Mouse (Mus musculus) intestine, embryonic 16.5 days (tissue): ENCODE data around the gene Pced1a. TPM values are rescaled to one million over a fixed set of nuclear protein-coding genes. Genes with fewer than 3 reads are reported as not detected.

Experiments
- ATAC-seq: fragments of 200-750 bp; cut with Nextera tagmentation; 2 replicates; pipeline ENCODE4 v1.8.0; 2017; ENCODE audit warnings: moderate TSS enrichment, moderate library complexity
- H3K27ac ChIP-seq: fragments of 300-500 bp; sonication (generic); 2 replicates; pipeline ENCODE4 v1.5.1; 2014; ENCODE audit warnings: mild to moderate bottlenecking, low read length
- H3K27me3 ChIP-seq: fragments of 300-500 bp; sonication (generic); replicated peaks from 2 replicates; pipeline ENCODE4 v1.6.1; 2014; ENCODE audit warnings: low read length, control low read depth, mixed read lengths; ENCODE audit not compliant: control insufficient read depth, insufficient read depth
- H3K36me3 ChIP-seq: fragments of 300-500 bp; sonication (generic); 2 replicates; pipeline ENCODE4 v1.6.1; 2014; ENCODE audit warnings: low read length, control low read depth; ENCODE audit not compliant: control insufficient read depth, insufficient read depth
- H3K4me1 ChIP-seq: fragments of 300-500 bp; sonication (generic); 2 replicates; pipeline ENCODE4 v1.6.1; 2014; ENCODE audit warnings: low read length, control low read depth, mixed read lengths; ENCODE audit not compliant: control insufficient read depth, insufficient read depth
- H3K4me2 ChIP-seq: fragments of 300-500 bp; sonication (generic); 2 replicates; pipeline ENCODE4 v1.6.1; 2014; ENCODE audit warnings: low read depth, low read length, control low read depth
- H3K4me3 ChIP-seq: fragments of 300-500 bp; sonication (generic); 2 replicates; pipeline ENCODE4 v1.5.1; 2014; ENCODE audit warnings: mild to moderate bottlenecking, low read length
- H3K9ac ChIP-seq: fragments of 300-500 bp; sonication (generic); 2 replicates; pipeline ENCODE4 v1.6.1; 2014; ENCODE audit warnings: low read depth, low read length
- H3K9me3 ChIP-seq: fragments of 300-500 bp; sonication (generic); 2 replicates; pipeline ENCODE4 v1.6.1; 2016; ENCODE audit warnings: low read length, control low read depth; ENCODE audit not compliant: control insufficient read depth
- WGBS: fragments of 180-500 bp; shearing (Covaris S2); extraction: QIAGEN DNeasy Blood & Tissue Kit; methylation state at CpG from one replicate; pipeline ENCODE4 v1.1.7; 2014; 5-methylcytosine and 5-hydroxymethylcytosine counted together
- polyA plus RNA-seq: library from polyadenylated mRNA; unstranded; fragments of >200 nt; fragmentation: Nextera tagmentation; extraction: Ambion mirVana; gene quantifications from 2 replicates; pipeline ENCODE4 v1.2.1, GENCODE M21; 2015

The Pced1a gene
- polyA plus RNA-seq, 1 experiment from 2014 or later: 13.2 TPM

GRCm38 (mm10) chr2:130453421-130453820 is 28.9 kb upstream of the Pced1a start:
- Histone ChIP-seq H3K4me2 (no peak overlapping the region), H3K36me3 (no peaks in the 10 kb centered on the region), H3K27me3 (no peaks in the 10 kb centered on the region), H3K27ac (no peak overlapping the region), H3K9ac (no peak overlapping the region), H3K4me1 (peaks cover 17% of the 10 kb centered on the region), H3K9me3 (no peaks in the 10 kb centered on the region), H3K4me3 (no peak overlapping the region)
- WGBS: 61% methylated on average over 6 of the region's 6 CpGs
- no peak for ATAC-seq

- no peak overlapping the region for H3K9ac ChIP-seq
- ATAC-seq: no peak
- no peak overlapping the region for H3K4me2 ChIP-seq
Measured at GRCm38 (mm10) chr2:130452266-130452665, 27.8 kb upstream of the Pced1a start.

DNA sequence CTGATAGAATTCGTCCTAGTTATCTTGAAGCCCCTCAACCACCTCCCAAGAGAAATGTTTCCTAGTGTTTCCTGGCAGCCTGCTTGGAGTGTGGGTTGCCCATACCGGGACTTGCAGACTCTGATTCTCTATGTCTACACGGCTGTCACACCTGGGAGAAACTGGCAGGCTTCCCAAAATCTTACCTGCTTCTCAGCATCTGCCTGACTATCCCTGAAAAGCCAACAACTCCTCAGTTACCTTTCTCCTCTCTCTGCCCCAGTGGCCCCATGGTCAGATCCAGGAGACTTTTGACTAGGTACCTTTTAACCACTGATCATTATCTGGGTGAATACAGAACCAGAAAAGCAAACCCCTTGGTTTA is 27.2 kb upstream of the Pced1a start:
- 58% methylated on average over 3 of the region's 3 CpGs for WGBS
- Histone ChIP-seq H3K4me3 (no peak overlapping the region), H3K4me1 (peaks cover 17% of the 10 kb centered on the region)

More at GRCm38 (mm10) chr2:130452266-130452665, 27.8 kb upstream of the Pced1a start:
- Histone ChIP-seq H3K4me1 (peaks cover 17% of the 10 kb centered on the region), H3K27ac (no peak overlapping the region), H3K36me3 (no peaks in the 10 kb centered on the region), H3K9me3 (no peaks in the 10 kb centered on the region), H3K27me3 (no peaks in the 10 kb centered on the region), H3K4me3 (no peak overlapping the region)
- WGBS: 59% methylated on average over 2 of the region's 2 CpGs

DNA sequence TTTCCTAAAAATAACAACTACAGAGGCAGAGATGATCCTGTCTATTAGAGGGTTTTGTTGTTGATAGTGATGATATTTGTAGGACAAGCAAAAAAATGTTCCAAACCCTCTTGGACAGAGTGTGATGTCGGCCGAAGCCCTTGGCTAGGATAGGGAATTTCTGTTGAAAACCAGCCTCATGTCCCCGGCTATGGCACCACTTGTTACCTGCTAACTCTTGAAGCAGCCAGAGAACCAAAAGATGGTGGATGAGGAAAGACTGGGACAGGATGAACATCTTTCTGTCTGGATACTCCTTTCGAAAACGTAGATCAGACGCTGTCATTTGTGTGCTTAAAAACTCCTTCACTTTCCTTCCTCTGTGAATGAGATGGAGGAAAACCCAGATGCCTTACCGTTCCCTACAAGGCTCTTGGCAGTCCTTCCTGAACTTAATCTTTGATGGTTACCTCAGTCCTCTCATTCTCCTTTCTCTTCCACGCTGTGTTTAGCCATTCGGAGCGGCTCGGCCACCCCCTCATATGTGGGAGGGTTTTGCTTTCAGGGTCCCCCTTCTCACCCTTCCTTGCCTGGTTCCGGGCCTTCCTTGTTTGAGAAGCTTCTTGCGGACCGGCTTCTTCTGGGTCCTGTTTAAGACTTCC is 26.7 kb upstream of the Pced1a start:
- peaks cover 17% of the 10 kb centered on the region for H3K4me1 ChIP-seq
- H3K27me3 ChIP-seq: no peaks in the 10 kb centered on the region
- ATAC-seq: no peak
- peak overlapping the region; percentile 87 for H3K4me3 ChIP-seq
- H3K27ac ChIP-seq: no peak overlapping the region
- peak overlapping the region; percentile 88 for H3K9ac ChIP-seq
- H3K36me3 ChIP-seq: no peaks in the 10 kb centered on the region
- H3K4me2 ChIP-seq: peak overlapping the region; percentile 78
- WGBS: 67% methylated on average over 14 of the region's 14 CpGs
- H3K9me3 ChIP-seq: no peaks in the 10 kb centered on the region

More for the DNA sequence above, 27.2 kb upstream of the Pced1a start:
- no peaks in the 10 kb centered on the region for H3K9me3 ChIP-seq
- H3K27ac ChIP-seq: no peak overlapping the region
- ATAC-seq: no peak
- no peaks in the 10 kb centered on the region for H3K27me3 ChIP-seq
- peak overlapping the region; percentile 1; the same call in 1 of the 2 replicates for H3K9ac ChIP-seq
- H3K36me3 ChIP-seq: no peaks in the 10 kb centered on the region
- peak overlapping the region; percentile 78 for H3K4me2 ChIP-seq

DNA sequence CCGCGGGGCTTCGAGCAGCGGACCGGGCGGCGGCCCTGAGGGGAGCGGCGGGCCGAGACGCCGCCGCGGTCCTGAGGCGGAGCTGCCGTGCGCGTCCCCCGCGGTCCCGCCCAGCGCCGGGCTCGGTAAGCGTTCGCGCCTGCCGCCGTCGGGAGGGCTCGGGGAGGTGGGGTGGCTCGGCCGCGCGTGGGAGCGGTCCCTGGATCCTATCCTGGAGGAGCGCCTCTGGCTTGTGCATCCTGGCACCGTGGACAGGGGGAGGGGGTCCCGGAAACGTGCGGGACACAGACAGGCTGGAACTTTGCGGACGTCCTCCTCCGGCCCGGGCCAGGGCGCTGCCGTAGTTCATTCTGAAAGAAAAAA is 25.9 kb upstream of the Pced1a start:
- WGBS: under 1% methylated on average over 47 of the region's 47 CpGs
- Histone ChIP-seq H3K9me3 (no peaks in the 10 kb centered on the region), H3K9ac (peak overlapping the region; percentile 88), H3K4me2 (peak overlapping the region; percentile 78), H3K4me3 (peak overlapping the region; percentile 87), H3K27me3 (no peaks in the 10 kb centered on the region), H3K36me3 (no peaks in the 10 kb centered on the region), H3K4me1 (peaks cover 17% of the 10 kb centered on the region), H3K27ac (peak overlapping the region; percentile 78)
- ATAC-seq: peak; percentile 93

DNA sequence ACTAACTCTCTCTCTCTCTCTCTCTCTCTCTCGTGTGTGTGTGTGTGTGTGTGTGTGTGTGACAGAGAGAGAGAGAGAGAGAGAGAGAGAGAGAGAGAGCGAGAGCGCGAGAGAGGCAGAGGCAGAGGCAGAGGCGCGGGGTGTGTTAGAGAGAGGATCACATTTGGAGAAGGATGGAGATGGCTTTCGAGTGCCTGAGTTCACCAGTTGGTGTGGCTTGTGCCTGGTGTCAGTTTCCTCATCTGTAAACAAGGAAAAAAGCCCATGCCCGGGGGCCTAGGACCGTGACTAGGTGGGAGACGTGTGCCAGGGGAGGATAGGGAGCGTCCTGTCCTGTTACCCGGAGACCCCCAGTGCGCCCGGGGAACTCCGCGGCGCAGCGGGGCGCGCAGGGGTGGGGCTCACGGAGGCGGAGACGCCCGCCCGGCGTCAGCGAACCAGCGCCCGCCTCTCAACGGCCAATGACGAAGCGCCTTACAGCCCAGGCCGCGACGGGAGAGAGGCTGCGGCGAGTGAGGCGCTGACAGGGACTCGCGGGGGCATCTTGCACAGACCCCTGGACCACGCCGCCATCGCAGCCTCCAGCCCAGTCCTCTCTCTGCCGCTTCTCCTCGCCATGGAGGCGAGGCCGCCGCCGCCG is 25.4 kb upstream of the Pced1a start, which contains the start of gene Ptpra:
Gene Ptpra, plus strand, starts transcription at position 485 of the 640 bp plus-strand sequence.
- Histone ChIP-seq H3K27ac (peak within 1 kb of the TSS; percentile 78), H3K27me3 (no peaks in the 10 kb centered on the region), H3K9me3 (no peaks in the 10 kb centered on the region), H3K4me3 (peak within 1 kb of the TSS; percentile 87), H3K9ac (peak within 1 kb of the TSS; percentile 88), H3K4me1 (peaks cover 17% of the 10 kb centered on the region), H3K4me2 (peak within 1 kb of the TSS; percentile 78), H3K36me3 (no peaks in the 10 kb centered on the region)
- 1% methylated on average over 48 of the region's 50 CpGs for WGBS
- ATAC-seq: peak; percentile 99

DNA sequence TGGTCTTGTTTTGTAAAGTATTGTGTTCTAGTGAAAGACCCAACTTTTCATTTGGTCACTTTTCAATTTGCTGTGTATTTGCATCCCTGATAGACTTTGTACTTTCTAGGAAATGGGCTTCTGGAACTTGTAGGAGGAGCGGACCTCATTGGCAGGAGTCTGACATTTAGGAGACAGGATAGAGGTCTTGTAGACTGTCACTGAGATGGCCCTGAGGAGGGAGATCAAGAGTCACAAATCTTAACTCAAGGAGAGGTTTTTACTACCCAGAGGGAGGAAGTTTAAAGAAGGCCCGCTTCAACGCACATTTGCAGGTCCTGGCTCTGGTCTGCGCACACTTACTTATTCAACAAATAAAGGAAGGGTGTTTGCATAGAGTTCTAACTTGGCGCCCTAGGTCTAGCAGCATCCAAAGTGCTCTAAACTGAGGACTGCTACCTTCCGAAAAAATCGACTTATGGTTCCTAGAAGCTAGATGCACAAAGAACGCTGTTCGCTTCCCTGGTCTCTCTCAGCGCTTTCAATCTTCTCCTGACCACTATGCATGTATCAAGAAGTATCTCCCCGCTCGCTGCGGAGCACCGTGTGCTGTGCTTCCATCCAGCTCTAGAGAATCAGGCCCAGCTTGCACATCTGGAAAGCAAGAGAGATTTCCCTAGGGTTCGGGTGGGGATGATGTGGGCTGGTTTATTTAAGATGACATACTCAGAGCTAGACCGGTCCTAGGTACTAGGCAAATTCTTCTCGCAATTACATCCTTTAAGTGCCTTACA is 24.7 kb upstream of the Pced1a start:
- 7% methylated on average over 17 of the region's 17 CpGs for WGBS
- no peak; the same call in 1 of the 2 replicates for ATAC-seq

GRCm38 (mm10) chr2:130448449-130448848 is 23.9 kb upstream of the Pced1a start:
- H3K27me3 ChIP-seq: no peaks in the 10 kb centered on the region
- no peaks in the 10 kb centered on the region for H3K9me3 ChIP-seq
- no peaks in the 10 kb centered on the region for H3K36me3 ChIP-seq
- ATAC-seq: no peak
- no peak overlapping the region for H3K4me2 ChIP-seq
- H3K4me1 ChIP-seq: peaks cover 17% of the 10 kb centered on the region
- H3K27ac ChIP-seq: no peak overlapping the region
- no peak overlapping the region for H3K9ac ChIP-seq
- no peak overlapping the region for H3K4me3 ChIP-seq

More for the DNA sequence above, 24.7 kb upstream of the Pced1a start:
- Histone ChIP-seq H3K4me3 (peak overlapping the region; percentile 87), H3K9ac (peak overlapping the region; percentile 88), H3K27me3 (no peaks in the 10 kb centered on the region), H3K36me3 (no peaks in the 10 kb centered on the region), H3K4me2 (peak overlapping the region; percentile 78), H3K9me3 (no peaks in the 10 kb centered on the region), H3K4me1 (peaks cover 17% of the 10 kb centered on the region), H3K27ac (no peak overlapping the region)

DNA sequence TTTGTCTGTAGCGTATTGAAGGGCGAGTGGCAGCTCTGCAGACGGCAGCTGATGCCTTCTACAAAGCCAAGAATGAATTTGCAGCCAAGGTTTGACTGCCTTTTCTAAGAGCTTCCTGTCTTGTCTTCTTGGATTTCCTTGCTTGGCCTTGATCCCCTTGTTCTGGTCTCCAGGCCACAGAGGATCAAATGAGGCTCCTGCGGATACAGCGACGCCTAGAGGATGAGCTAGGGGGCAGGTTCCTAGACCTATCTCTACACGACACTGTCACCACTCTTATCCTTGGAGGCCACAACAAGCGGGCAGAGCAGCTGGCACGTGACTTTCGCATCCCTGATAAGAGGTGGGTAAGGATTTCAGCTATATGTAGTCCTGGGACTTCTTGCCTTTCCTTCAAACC is 17.7 kb upstream of the Pced1a start:
- H3K4me1 ChIP-seq: no peaks in the 10 kb centered on the region
- no peak overlapping the region for H3K9ac ChIP-seq
- no peaks in the 10 kb centered on the region for H3K9me3 ChIP-seq
- H3K4me2 ChIP-seq: no peak overlapping the region
- 89% methylated on average over 10 of the region's 10 CpGs for WGBS
- H3K36me3 ChIP-seq: peaks cover 11% of the 10 kb centered on the region
- H3K27ac ChIP-seq: no peak overlapping the region
- H3K27me3 ChIP-seq: no peaks in the 10 kb centered on the region
- no peak overlapping the region for H3K4me3 ChIP-seq
- ATAC-seq: no peak
